Mouse (Mus musculus): Measurements from ENCODE around the gene Jarid2. TPM values are rescaled to one million over a fixed set of nuclear protein-coding genes. Genes with fewer than 3 reads are reported as not detected.
A peak's percentile ranks its signal among the peaks of the same experiment; 100 is the strongest.

Jarid2 gene
- polyA plus RNA-seq, 1 experiment from 2014 or later = 28.6 TPM

GRCm38 (mm10) chr13:44788352-44789125 lies 59.3 kb downstream of the Jarid2 start:
- no peak overlapping the region for H3K27ac ChIP-seq (ENCODE audit: low read depth, low read length)
- no peak overlapping the region for H3K4me3 ChIP-seq (ENCODE audit: low read length)
- H3K4me1 ChIP-seq (ENCODE audit: control insufficient read depth, insufficient read depth, low read depth, low read length) = peaks cover 11% of the 10 kb centered on the region
- no peaks in the 10 kb centered on the region for H3K36me3 ChIP-seq (ENCODE audit: control insufficient read depth, insufficient read depth, low read length)
- H3K27me3 ChIP-seq (replicated peaks; ENCODE audit: control insufficient read depth, insufficient read depth, low read length) = no peaks in the 10 kb centered on the region
- no peak overlapping the region for H3K9ac ChIP-seq (ENCODE audit: low read depth, low read length)
- H3K4me2 ChIP-seq (ENCODE audit: low read length) = no peak overlapping the region
- no peak for ATAC-seq
- H3K9me3 ChIP-seq (ENCODE audit: control insufficient read depth, low read length) = no peaks in the 10 kb centered on the region
- 81% methylated on average over 9 of the region's 9 CpGs for WGBS

GRCm38 (mm10) chr13:44789982-44790381 lies 60.7 kb downstream of the Jarid2 start:
- Histone ChIP-seq H3K27me3 (replicated peaks; ENCODE audit: control insufficient read depth, insufficient read depth, low read length) (no peaks in the 10 kb centered on the region), H3K9ac (ENCODE audit: low read depth, low read length) (no peak overlapping the region), H3K36me3 (ENCODE audit: control insufficient read depth, insufficient read depth, low read length) (no peaks in the 10 kb centered on the region), H3K9me3 (ENCODE audit: control insufficient read depth, low read length) (no peaks in the 10 kb centered on the region), H3K27ac (ENCODE audit: low read depth, low read length) (no peak overlapping the region), H3K4me3 (ENCODE audit: low read length) (no peak overlapping the region), H3K4me1 (ENCODE audit: control insufficient read depth, insufficient read depth, low read depth, low read length) (peaks cover 11% of the 10 kb centered on the region), H3K4me2 (ENCODE audit: low read length) (no peak overlapping the region)
- WGBS = 65% methylated on average over 2 of the region's 2 CpGs
- ATAC-seq = no peak

- Histone ChIP-seq H3K4me2 (ENCODE audit: low read length) (no peak overlapping the region), H3K27me3 (replicated peaks; ENCODE audit: control insufficient read depth, insufficient read depth, low read length) (no peaks in the 10 kb centered on the region), H3K9ac (ENCODE audit: low read depth, low read length) (no peak overlapping the region), H3K9me3 (ENCODE audit: control insufficient read depth, low read length) (no peaks in the 10 kb centered on the region), H3K4me3 (ENCODE audit: low read length) (no peak overlapping the region), H3K36me3 (ENCODE audit: control insufficient read depth, insufficient read depth, low read length) (no peaks in the 10 kb centered on the region), H3K4me1 (ENCODE audit: control insufficient read depth, insufficient read depth, low read depth, low read length) (peaks cover 18% of the 10 kb centered on the region), H3K27ac (ENCODE audit: low read depth, low read length) (no peak overlapping the region)
- WGBS = 57% methylated on average over 3 of the region's 3 CpGs
- no peak for ATAC-seq
Measured at GRCm38 (mm10) chr13:44792361-44792892, 63.2 kb downstream of the Jarid2 start.

GRCm38 (mm10) chr13:44795891-44796290 lies 66.6 kb downstream of the Jarid2 start:
- H3K4me2 ChIP-seq (ENCODE audit: low read length) = no peak overlapping the region

GRCm38 (mm10) chr13:44796775-44797174 lies 67.5 kb downstream of the Jarid2 start:
- no peaks in the 10 kb centered on the region for H3K36me3 ChIP-seq (ENCODE audit: control insufficient read depth, insufficient read depth, low read length)
- H3K4me2 ChIP-seq (ENCODE audit: low read length) = no peak overlapping the region
- peaks cover 18% of the 10 kb centered on the region for H3K4me1 ChIP-seq (ENCODE audit: control insufficient read depth, insufficient read depth, low read depth, low read length)
- no peak overlapping the region for H3K27ac ChIP-seq (ENCODE audit: low read depth, low read length)
- WGBS = 54% methylated on average over 2 of the region's 2 CpGs
- H3K9ac ChIP-seq (ENCODE audit: low read depth, low read length) = no peak overlapping the region
- no peak for ATAC-seq
- no peaks in the 10 kb centered on the region for H3K27me3 ChIP-seq (replicated peaks; ENCODE audit: control insufficient read depth, insufficient read depth, low read length)
- H3K4me3 ChIP-seq (ENCODE audit: low read length) = no peak overlapping the region
- H3K9me3 ChIP-seq (ENCODE audit: control insufficient read depth, low read length) = no peaks in the 10 kb centered on the region

More at GRCm38 (mm10) chr13:44795891-44796290, 66.6 kb downstream of the Jarid2 start:
- Histone ChIP-seq H3K9me3 (ENCODE audit: control insufficient read depth, low read length) (no peaks in the 10 kb centered on the region), H3K36me3 (ENCODE audit: control insufficient read depth, insufficient read depth, low read length) (no peaks in the 10 kb centered on the region), H3K4me3 (ENCODE audit: low read length) (no peak overlapping the region), H3K9ac (ENCODE audit: low read depth, low read length) (no peak overlapping the region), H3K4me1 (ENCODE audit: control insufficient read depth, insufficient read depth, low read depth, low read length) (peaks cover 18% of the 10 kb centered on the region), H3K27me3 (replicated peaks; ENCODE audit: control insufficient read depth, insufficient read depth, low read length) (no peaks in the 10 kb centered on the region), H3K27ac (ENCODE audit: low read depth, low read length) (no peak overlapping the region)
- 29% methylated on average over 3 of the region's 3 CpGs for WGBS
- peak; percentile 61; the same call in 1 of the 2 replicates for ATAC-seq

- H3K27ac ChIP-seq (ENCODE audit: low read depth, low read length) = no peak overlapping the region
- no peaks in the 10 kb centered on the region for H3K36me3 ChIP-seq (ENCODE audit: control insufficient read depth, insufficient read depth, low read length)
- H3K4me3 ChIP-seq (ENCODE audit: low read length) = no peak overlapping the region
- ATAC-seq = no peak
- no peak overlapping the region for H3K9ac ChIP-seq (ENCODE audit: low read depth, low read length)
- H3K9me3 ChIP-seq (ENCODE audit: control insufficient read depth, low read length) = no peaks in the 10 kb centered on the region
- H3K27me3 ChIP-seq (replicated peaks; ENCODE audit: control insufficient read depth, insufficient read depth, low read length) = no peaks in the 10 kb centered on the region
- 85% methylated on average over 3 of the region's 3 CpGs for WGBS
- H3K4me2 ChIP-seq (ENCODE audit: low read length) = no peak overlapping the region
- peaks cover 10% of the 10 kb centered on the region for H3K4me1 ChIP-seq (ENCODE audit: control insufficient read depth, insufficient read depth, low read depth, low read length)
Measured at GRCm38 (mm10) chr13:44798280-44798679, 69.0 kb downstream of the Jarid2 start.

GRCm38 (mm10) chr13:44799166-44799565 lies 69.9 kb downstream of the Jarid2 start:
- no peak for ATAC-seq
- Histone ChIP-seq H3K4me1 (ENCODE audit: control insufficient read depth, insufficient read depth, low read depth, low read length) (peaks cover 10% of the 10 kb centered on the region), H3K9ac (ENCODE audit: low read depth, low read length) (no peak overlapping the region), H3K9me3 (ENCODE audit: control insufficient read depth, low read length) (no peaks in the 10 kb centered on the region), H3K4me2 (ENCODE audit: low read length) (no peak overlapping the region), H3K4me3 (ENCODE audit: low read length) (no peak overlapping the region), H3K36me3 (ENCODE audit: control insufficient read depth, insufficient read depth, low read length) (no peaks in the 10 kb centered on the region), H3K27ac (ENCODE audit: low read depth, low read length) (no peak overlapping the region), H3K27me3 (replicated peaks; ENCODE audit: control insufficient read depth, insufficient read depth, low read length) (no peaks in the 10 kb centered on the region)

GRCm38 (mm10) chr13:44800059-44800458 lies 70.8 kb downstream of the Jarid2 start:
- WGBS = 82% methylated on average over 7 of the region's 7 CpGs
- H3K36me3 ChIP-seq (ENCODE audit: control insufficient read depth, insufficient read depth, low read length) = no peaks in the 10 kb centered on the region
- no peak overlapping the region for H3K4me2 ChIP-seq (ENCODE audit: low read length)
- ATAC-seq = no peak
- no peak overlapping the region for H3K27ac ChIP-seq (ENCODE audit: low read depth, low read length)
- no peak overlapping the region for H3K4me3 ChIP-seq (ENCODE audit: low read length)
- peaks cover 10% of the 10 kb centered on the region for H3K4me1 ChIP-seq (ENCODE audit: control insufficient read depth, insufficient read depth, low read depth, low read length)
- H3K27me3 ChIP-seq (replicated peaks; ENCODE audit: control insufficient read depth, insufficient read depth, low read length) = no peaks in the 10 kb centered on the region
- no peaks in the 10 kb centered on the region for H3K9me3 ChIP-seq (ENCODE audit: control insufficient read depth, low read length)
- H3K9ac ChIP-seq (ENCODE audit: low read depth, low read length) = no peak overlapping the region

GRCm38 (mm10) chr13:44804876-44805275 lies 75.6 kb downstream of the Jarid2 start:
- no peak overlapping the region for H3K4me2 ChIP-seq (ENCODE audit: low read length)
- 12% methylated on average over 1 of the region's 1 CpGs for WGBS
- H3K27me3 ChIP-seq (replicated peaks; ENCODE audit: control insufficient read depth, insufficient read depth, low read length) = no peaks in the 10 kb centered on the region
- H3K9me3 ChIP-seq (ENCODE audit: control insufficient read depth, low read length) = no peaks in the 10 kb centered on the region
- no peak overlapping the region for H3K4me3 ChIP-seq (ENCODE audit: low read length)
- no peaks in the 10 kb centered on the region; the same call in 1 of the 2 replicates for H3K4me1 ChIP-seq (ENCODE audit: control insufficient read depth, insufficient read depth, low read depth, low read length)
- H3K36me3 ChIP-seq (ENCODE audit: control insufficient read depth, insufficient read depth, low read length) = no peaks in the 10 kb centered on the region
- no peak overlapping the region for H3K9ac ChIP-seq (ENCODE audit: low read depth, low read length)
- no peak overlapping the region for H3K27ac ChIP-seq (ENCODE audit: low read depth, low read length)
- ATAC-seq = no peak
